Mouse (Mus musculus) cortical plate, adult 2 months (tissue): ENCODE measurements around the gene Gm9758.
"Not testable (repeated sequence)": the region's sequence is repeated elsewhere in the genome, so short reads cannot be mapped to it uniquely, and the experiment has no call there.

ENCODE experiments used
- CTCF ChIP-seq: fragments of 200-500 bp; IDR thresholded peaks from 2 replicates; pipeline ENCODE4 v1.5.1; 2011; ENCODE audit warnings: mild to moderate bottlenecking, control low read depth, low read length; ENCODE audit not compliant: insufficient read depth; ENCODE audit errors: extremely low read depth
- POLR2A ChIP-seq: fragments of 200-500 bp; IDR thresholded peaks from 2 replicates; pipeline ENCODE4 v1.6.1; 2011; ENCODE audit warnings: mild to moderate bottlenecking, low read length, control low read depth; ENCODE audit not compliant: insufficient read depth; ENCODE audit errors: extremely low read depth

DNA sequence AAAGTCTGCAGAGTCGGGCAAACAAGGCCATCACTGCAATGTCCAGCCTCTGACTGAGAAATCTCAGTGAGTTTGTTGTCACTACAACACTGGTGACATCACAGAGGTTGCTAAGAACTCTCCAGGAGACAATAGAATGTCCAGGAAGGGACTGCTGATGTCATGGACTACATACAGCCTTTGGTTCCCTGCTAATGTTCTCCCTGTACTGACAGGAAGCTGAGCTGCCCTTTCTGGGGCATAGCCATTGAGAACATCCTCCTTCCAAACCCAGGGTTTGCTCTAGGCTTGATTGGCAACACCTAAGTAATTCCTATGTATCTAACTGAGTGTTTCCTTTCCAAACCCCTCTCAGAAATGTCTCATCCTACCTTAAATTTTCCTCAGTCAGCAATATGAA is at the start of gene Gm9758:
- not testable (repeated sequence) for TF ChIP-seq CTCF, POLR2A
